Mouse (Mus musculus) megakaryocyte, embryonic 14.5 days (primary cell): ENCODE data around the gene Rln1.

Experiments used
- FLI1 ChIP-seq: IDR thresholded peaks from 2 replicates; pipeline ENCODE4 v1.6.1; 2012; ENCODE audit warnings: low read length, inconsistent platforms, mixed read lengths
- GATA1 ChIP-seq: IDR thresholded peaks from 3 replicates; pipeline ENCODE4 v1.6.1; 2012; ENCODE audit warnings: mixed read lengths, low read length, inconsistent platforms, borderline replicate concordance

- no peak for TF ChIP-seq GATA1
- TF ChIP-seq FLI1 = no peak
These were observed 36.2 kb upstream of the Rln1 start for GRCm38 (mm10) chr19:29370545-29371283.
